Mouse (Mus musculus) mesoderm, embryonic 11.5 days (tissue): ENCODE results near the gene Gpr137c.
A peak's percentile ranks its signal among the peaks of the same experiment; 100 is the strongest.

Experiments
- DNase-seq: peaks from one replicate; pipeline ENCODE4 v3.0.0-alpha.2; 2012; ENCODE audit warnings: low read depth, low spot score

Gene Gpr137c

GRCm38 (mm10) chr14:45291608-45292007 lies 72.1 kb downstream of the Gpr137c start:
- DNase-seq = no peak

- DNase-seq = no peak
These were observed 84.4 kb downstream of the Gpr137c start for GRCm38 (mm10) chr14:45303939-45304338.

- DNase-seq = no peak
These were observed 84.9 kb downstream of the Gpr137c start for GRCm38 (mm10) chr14:45304389-45304788.

- DNase-seq = no peak
These were observed 86.3 kb downstream of the Gpr137c start for GRCm38 (mm10) chr14:45305852-45306251.

DNA sequence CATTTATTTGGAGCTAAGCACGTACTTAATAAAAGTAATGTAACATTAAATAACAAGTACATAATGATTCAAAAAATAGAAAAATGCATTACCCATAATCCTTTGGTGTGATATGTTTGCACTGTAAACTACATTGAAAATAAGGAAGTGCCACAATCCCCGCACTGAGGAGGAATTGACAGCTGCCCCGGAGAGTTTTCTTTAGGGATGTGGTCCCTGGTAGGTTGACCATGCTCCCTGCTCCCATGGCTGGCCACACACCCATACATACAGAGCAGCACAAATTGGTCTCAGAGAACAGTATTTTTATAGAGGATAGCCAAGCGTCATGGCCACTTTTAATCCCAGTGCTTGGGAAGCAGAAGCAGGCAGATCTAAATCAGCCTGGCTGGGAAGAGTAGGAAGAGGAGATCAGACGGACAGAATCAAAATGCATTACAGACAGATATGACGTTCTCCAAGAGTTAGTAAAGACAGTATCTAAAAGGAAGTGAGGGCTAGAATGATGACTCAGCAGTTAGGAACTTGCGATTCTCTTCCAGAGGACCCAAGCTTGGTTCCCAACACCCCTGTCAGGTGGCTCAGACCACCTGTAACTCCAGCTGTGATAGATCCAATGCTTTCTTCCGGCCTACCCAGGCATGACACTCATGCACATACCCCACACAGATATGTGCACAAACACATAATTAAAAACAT lies 88.3 kb downstream of the Gpr137c start:
- DNase-seq = no peak

GRCm38 (mm10) chr14:45309646-45310045 lies 90.1 kb downstream of the Gpr137c start:
- DNase-seq = no peak

DNA sequence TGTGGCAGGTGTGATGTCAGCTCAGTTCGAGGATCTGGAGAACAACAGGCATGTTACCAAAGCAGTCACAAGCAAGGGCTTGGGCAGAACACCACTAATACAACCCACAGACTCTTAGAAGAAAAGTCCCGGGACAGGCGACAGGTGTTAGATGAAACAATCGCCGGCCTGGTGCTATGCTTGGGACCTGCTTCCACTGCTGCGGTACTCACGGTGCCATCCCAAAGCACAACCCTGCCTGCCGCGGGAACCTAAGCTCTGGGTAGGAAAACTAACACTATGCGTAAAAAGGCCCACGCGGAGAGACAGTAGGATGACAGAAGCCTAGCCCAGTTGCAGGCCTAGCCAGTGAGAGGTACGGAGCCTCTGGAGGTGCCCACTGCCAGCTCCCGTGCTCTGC lies 90.6 kb downstream of the Gpr137c start:
- no peak for DNase-seq

DNA sequence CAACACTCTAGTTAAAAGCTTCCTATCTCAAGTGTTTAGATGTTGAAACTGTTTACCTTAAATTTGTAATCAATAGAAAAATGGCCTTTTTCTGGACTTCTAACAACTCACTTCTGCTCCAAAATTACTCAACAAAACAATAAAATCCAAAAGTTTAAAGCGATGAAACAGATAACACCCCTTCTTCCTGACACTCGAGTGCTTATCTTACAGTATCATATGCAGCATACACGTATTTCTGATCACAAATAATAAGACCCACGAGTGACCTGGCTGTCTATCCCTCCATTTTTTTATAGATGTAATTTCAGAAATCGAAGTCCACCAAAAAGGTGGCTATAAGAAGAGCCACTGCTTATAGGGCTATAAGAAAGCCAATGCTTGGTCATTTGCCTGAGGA lies 97.4 kb downstream of the Gpr137c start:
- DNase-seq = no peak

GRCm38 (mm10) chr14:45317921-45318411 lies 98.4 kb downstream of the Gpr137c start:
- DNase-seq = peak; percentile 9

DNA sequence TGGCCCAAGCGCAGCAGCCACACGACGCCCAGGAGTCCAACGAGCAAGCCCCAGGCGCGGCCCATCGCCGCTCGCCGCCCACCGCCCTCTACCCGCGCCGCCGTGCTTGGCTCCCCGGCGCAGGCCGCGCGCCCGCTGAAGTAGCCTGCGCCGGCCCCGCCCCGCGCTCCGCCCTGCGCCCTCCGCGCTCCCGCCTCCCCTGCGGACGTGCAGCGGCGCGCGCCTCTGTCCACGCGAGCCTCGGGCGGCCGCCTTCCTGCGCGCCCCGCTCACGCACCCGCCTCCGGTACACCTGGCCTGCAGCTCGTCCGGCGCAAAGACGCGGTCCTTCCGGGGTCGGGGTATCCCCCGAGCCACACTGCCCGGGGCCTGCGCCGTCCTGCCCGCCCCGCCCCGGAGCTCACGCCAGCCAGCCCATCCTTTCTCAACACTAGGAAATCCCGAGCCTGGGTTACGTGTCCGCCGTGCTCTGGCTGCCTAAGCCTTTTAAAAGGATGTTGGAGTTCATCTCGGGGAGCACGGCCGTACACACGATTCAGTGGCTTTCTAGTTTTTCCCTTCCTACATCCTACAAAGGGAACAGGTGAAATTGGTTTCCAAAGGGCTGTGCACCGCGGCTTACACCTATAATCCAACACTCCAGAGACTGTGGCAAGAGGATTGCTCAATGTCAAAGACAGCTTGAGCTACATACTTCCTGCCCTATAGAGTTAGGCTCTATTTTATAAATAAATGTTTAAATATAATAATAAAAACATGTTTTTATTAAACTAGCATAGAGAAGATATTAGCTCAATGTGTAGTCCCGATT lies 99.1 kb downstream of the Gpr137c start, which contains the start of gene Ero1l:
Ero1l (minus strand) TSS at position 346 of the 811 bp plus-strand sequence.
- peak; percentile 77 for DNase-seq

GRCm38 (mm10) chr14:45319237-45319610 lies 99.7 kb downstream of the Gpr137c start:
- no peak for DNase-seq

GRCm38 (mm10) chr14:45320111-45320510 lies 100.6 kb downstream of the Gpr137c start:
- no peak for DNase-seq

GRCm38 (mm10) chr14:45321067-45321466 lies 101.5 kb downstream of the Gpr137c start:
- DNase-seq = no peak

- DNase-seq = no peak
These were observed 102.1 kb downstream of the Gpr137c start for GRCm38 (mm10) chr14:45321622-45322021.

- DNase-seq = no peak
These were observed 102.9 kb downstream of the Gpr137c start for GRCm38 (mm10) chr14:45322450-45322849.

DNA sequence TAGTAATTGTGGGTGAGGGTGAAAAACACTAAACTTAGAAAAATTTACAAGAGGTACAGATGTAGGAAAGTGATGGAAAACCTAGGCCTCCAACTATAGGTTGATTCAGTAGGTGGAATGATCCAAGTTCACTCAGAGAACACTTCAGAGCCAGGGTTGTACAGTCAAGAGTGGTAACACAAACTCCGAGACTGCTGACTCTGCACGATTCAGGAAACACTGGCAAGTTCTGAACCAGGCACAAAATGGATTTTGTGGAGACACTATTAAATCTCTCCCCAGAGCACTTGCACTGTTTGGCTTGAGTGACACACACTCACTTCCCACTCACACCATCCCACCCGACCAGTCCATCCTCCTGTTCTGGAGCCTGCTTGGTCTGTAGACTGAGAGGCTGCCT lies 103.8 kb downstream of the Gpr137c start:
- no peak for DNase-seq

DNA sequence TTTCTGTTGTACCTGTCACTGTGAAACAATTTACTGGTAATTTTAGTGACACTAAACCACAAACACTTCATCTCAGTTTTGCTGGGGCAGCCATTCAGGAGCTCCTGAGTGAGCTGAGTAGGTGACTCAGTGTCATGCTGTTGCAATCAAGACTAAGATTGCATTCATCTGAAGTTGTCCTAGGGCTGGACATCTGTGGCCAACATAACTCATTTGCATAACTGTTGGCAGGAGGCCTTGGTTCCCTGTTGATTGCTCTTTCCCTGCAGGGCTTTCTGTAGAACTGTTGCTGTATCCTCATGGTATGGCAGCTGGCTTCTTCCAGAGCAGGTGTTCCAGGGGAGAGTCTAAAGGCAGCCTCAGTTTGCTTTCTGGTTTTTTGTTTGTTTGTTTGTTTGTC lies 106.0 kb downstream of the Gpr137c start:
- no peak for DNase-seq

GRCm38 (mm10) chr14:45328072-45328713 lies 108.7 kb downstream of the Gpr137c start:
- DNase-seq = no peak

- no peak for DNase-seq
These were observed 109.6 kb downstream of the Gpr137c start for GRCm38 (mm10) chr14:45329018-45329588.

- peak; percentile 95 for DNase-seq
These were observed 110.2 kb downstream of the Gpr137c start, which contains the start of gene Psmc6 for GRCm38 (mm10) chr14:45329589-45330181. TSS of gene Psmc6 (plus strand) at chr14:45329788.
